Mouse (Mus musculus) kidney, postnatal 14 days (tissue): ENCODE data around the gene Kcmf1.
"Not testable (repeated sequence)": the region's sequence is repeated elsewhere in the genome, so short reads cannot be mapped to it uniquely, and the experiment has no call there.

ENCODE experiments used
- DNase-seq: peaks from one replicate; pipeline ENCODE4 v3.0.0; 2022; ENCODE audit warnings: mixed read lengths

The Kcmf1 gene

DNA sequence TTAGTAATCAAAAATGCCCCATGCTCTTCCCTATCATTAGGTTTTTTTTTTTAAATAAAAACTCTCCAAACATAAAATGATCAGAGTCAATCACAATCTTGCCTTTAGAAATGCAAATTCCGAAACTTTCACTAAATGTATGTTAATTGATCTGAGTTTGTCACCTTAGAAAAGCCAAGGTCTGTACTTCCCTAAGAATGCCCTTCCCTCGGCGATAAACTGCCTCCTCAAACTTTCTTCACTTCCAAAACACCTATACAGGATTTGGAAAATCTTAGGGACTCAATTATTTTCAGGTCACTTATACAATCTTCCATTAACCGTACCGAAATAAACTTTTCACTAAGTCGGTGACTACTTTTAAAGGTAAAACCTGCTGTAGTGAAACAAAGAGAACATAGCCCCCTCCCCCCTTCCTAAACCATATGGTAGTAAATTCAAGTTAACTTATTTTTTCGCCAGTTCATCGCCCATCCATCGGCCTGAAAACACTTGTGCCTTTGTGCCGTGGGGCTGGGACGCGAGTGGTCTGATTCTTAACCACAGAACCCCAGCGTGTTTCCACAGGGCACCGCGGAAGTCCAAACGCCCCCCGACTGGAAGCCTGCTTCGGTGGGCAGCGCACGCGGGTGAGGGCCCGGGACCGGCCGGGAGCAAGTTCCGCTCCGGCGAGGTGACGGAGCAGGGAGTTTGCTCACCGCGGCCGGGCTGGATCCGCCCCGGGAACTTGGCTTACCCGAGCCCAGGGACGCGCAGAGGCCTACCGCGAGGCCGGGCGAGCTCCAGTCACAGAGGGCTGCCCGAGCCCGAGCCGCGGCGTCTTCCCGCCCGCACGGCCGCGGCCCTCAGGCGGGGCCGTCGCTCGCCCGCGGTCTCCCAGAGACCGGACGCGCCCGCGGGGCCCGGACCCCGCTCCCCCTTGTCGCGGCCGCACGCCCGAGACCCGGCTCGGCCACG, 1.3 kb downstream of the Kcmf1 start:
- DNase-seq = peak; percentile 69

DNA sequence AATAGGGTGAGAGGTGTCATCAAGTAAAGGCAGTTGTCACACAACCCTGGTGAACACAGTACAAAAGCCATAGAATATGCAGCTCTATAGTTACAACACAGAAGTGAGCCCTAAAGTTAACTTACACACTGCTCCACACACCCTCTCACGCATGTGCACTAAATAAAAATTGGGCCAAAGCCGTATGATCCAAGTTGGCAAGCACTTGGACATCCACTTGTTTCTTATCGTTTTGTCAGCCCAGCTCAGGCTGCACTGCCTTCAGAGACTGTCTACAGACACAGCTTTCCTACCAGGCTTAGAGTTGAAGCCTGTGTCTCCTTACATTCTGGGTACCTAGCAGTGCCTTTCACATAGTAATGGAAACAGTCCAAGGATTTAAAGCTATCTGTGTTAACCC, 4.8 kb downstream of the Kcmf1 start:
- DNase-seq = no peak

DNA sequence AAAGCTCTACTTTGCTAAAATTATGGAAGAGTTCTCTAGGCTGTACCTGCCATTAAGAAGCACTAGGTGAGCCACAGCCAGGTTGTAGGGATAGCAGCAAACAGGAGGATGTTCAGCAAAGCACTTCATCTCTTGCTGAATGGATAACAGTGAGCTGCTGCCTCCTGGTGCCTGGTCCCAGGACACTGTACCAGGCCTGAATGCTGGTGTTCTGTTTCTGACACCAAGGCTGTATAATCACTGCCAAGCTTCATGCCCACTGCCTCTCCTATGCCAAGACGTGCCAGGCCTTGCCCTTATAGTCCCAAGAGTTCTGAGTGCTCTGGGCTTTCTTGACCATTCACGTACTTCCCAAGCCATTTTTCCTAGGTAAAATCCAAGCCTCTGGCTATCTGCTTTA, 8.5 kb downstream of the Kcmf1 start:
- DNase-seq = no peak

DNA sequence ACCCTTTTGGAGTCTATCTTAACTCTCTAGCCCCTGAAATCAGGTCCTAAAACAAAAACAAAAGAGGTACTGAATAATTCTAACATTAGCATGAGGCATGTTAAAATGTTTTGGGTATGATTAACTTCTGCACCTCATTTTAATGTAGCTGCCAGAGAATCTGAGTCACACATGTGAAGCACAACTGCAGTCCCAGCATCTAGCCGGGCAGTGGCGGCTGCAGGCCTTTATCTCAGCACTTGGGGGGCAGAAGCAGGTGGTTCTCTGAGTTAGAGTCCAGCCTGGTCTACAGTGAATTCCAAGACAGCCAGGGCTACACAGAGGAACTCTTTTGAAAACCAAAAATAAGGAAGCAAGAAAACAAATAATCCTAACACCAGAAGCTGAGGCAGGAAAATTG, 11.1 kb downstream of the Kcmf1 start:
- DNase-seq = no peak

DNA sequence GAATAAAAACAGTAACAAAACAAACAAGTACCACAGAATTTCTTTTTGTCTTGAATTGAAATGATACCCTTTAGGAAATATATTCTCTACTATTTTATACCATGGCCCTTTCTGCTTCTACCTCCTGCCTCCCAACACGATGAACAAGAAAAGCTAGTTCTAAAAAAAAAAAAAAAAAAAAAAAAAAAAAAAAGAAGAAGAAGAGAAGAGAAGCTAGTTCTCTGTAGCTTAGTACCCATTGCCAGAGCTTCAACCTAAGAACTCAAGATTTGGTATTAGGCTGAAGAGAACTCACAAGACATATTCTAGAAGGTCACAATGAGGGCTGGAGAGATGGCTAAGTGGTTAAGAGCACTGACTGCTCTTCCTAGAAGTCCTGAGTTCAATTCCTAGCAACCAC, 14.5 kb downstream of the Kcmf1 start:
- DNase-seq = no peak

DNA sequence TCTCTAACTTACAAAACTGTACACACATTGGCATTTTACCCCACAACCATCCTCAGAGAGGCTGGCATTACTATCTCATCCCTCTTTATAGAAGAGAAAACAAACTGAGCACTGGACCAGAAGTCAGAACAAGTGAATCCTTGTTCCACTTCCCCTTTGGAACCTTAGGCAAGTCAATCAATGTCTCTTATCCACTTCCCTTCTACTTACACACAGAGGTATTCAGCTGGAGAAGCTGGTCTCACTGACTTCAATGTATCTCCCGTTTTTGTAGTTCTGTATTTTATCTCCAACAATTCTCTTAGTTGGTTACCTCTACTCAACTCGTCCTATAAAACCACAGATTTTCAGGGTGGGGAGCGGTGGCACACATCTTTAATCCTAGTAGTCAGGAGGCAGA, 15.0 kb downstream of the Kcmf1 start:
- no peak for DNase-seq

DNA sequence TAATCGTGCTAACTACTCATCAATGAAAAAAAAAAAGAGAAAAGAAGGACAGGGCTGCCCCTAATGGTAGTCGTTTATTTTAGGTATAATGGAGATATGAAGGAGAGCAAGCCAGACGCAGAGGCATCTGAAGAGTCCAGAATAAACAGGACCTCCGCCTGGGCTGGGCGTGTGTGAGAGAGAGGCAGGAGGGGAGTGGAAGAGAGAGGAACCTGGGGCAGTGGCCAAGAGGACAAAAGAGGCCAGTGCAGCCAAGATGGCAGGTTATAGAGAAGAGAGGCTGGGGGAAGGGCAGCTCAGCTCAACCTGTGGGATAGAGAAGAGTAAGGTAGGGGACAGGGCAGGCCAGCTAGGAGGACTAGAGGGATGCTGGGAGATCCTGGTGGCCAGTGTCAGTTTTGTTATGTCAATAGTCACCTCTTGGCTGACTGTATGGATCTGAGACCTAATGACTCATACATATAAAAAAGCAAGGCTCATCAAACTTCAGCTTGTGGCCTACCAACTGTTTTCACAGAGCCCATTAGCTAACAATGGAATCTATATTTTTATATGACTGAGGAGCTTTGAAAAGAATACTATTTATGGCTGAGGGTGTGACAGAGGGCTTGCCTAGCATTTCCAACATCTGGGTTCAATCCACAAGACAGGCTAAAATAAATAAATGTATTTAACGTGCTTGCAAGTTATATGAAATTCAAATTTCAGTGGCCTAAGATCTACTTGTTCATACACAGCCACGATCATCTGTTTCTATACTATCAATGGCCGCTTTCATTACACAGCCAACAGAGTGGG, 16.9 kb downstream of the Kcmf1 start:
- DNase-seq = no peak

DNA sequence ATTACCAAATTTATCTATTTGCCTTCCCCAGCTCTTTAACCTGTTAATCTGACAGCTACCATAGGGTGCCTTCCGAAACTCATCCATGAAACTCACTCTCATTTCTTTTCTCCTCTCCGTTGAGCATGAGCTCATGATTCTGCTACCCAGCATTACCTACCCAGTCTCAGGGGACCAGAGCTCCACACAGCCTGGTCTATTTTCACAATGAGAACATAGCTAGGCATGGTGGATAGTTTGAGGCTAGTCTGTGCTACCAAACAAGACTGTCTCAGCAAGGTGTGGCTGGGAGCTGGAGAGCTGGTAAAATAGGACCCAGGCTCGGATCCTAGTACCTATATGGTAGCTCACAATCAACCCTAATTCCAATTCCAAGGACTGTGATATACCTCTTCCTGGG, 17.6 kb downstream of the Kcmf1 start:
- no peak for DNase-seq

DNA sequence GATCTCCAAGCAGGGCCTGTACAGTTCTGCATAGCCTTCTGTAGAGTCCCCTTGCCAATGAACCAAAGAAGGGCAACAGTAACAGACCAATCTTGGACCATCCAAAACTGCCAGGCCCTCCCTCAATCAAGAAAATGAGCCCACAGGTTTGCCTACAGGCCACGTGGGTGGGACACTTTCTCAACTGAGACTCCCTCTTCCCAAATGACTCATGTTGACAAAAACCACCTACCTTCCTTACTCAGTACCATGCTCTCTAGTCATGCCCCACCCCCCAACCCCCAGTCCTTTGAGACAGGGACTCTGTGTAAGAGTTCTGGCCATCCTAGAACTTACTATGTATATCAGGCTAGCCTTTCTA, 18.2 kb downstream of the Kcmf1 start:
- DNase-seq = no peak

DNA sequence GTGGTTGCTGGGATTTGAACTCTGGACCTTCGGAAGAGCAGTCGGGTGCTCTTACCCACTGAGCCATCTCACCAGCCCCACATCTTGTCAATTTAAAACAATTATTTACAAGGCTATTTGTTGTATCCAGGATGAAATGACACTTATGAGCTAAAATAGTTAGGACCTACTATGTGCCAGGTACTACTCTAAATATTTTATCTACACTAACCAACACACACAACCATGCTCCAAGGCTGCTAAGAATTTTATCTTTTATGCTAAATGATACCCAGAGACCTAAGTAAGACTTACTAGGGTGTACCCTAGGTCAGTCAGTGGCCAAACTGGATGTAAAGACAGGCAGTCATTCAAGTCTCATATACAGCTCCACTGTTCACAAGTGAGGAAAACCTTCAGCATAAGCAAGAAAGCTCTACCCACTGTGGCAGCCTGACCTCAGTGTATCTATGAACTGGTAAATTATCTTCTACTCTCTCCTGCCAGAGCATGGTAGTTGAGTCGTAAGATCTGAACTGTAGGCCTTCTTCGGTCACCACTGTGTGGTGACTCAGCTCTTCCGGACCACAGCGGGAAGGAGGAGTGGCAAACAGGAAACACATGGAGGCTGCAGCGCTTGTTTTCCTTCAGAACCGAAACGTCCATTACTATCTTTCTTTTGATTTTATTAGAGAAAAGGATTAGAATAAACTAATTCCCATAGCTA, 18.7 kb downstream of the Kcmf1 start:
- DNase-seq = no peak

DNA sequence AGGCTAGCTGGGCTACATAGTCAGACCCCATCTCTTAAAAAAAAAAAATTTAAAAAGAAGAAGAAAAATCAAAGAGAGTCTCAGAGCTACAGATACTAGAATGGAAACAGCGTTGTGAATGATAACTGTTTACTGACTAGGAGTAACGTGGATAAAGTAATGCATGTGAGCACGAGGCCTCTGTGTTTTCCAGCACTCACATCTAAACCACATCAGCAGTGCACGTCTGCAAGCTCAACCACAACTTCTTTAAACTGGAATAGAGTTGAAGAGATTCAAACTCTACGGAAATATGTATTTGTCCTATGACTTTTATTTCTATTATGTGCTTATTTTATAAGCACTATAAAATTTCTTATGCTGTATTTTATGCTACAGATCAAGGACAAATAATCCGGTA, 23.1 kb downstream of the Kcmf1 start:
- no peak for DNase-seq

DNA sequence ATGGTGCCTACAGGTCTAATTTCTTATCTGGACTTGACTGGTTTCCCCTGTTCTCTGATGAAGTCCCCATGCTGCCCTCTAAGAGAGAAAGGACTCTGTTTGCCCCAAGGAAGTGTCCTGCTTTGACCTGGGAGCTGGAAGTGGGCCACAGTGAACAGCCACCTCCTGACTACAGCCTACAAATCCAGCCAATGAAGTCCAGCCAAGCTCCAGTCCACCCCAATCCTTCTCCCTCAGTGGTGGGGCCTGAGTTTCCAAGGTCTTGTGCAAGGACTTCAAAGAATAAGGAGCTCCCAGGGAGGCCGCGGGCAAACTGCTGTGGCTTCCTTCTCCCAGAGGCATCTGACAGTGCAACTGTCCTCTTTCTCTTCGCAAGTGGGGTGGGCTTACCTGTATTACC, 26.4 kb downstream of the Kcmf1 start:
- DNase-seq = peak; percentile 70

DNA sequence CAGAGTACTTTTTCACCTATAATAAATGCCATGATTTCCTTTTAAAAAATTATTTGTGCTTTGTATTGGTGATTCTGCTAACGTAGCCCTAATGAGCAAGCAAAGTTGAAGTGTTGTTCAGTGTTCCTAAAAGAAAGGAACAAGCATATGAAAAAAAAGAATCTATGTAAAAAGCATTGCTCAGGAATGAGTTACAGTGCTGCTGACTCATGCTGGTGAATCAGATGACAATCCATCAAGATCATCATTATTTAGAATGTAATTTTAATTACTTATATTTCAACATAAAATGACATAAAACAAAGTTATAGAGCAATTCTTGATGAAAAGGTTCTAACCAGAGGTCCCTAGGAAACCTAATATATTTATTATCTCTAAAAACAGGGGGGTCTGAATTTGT, 27.5 kb downstream of the Kcmf1 start:
- no peak for DNase-seq

DNA sequence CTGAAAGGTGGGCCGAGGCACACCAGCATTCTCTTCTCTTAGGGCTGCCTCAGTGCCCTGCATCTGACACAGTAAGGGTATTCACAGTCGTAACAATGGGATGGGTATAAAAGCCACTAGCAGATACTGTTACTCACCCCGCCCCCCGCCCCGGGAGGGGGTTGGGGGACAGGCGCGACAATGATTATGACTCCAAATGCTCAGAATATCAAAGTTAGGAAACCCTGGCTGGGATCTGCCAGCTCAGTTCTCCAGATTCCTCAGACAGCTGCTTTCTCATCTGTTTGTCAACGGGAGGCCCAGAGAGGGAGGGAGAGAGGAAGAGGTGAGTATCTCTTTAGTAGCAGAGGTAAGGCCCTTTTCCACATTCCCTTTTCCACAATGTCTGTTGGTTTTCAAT, 30.2 kb downstream of the Kcmf1 start:
- no peak for DNase-seq

DNA sequence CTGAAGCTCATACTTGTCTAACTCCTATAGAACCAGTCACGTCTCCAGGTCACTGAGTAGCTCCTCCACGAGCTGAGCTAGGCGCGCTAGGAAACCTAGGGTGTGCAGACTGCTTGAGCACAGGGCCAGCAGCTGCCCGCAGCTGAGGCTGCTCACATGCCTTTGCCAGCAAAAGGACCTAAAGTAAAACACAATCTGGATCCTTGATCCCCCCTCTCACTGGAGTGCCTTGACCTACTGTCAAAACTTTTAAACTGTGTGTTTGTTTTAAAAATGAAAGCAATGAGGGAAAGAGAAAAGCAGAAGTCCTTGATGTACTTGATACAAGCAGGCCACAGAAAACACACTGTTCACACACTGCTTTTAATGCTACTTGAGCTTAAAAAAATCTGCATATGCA, 31.1 kb downstream of the Kcmf1 start:
- DNase-seq = peak; percentile 35

DNA sequence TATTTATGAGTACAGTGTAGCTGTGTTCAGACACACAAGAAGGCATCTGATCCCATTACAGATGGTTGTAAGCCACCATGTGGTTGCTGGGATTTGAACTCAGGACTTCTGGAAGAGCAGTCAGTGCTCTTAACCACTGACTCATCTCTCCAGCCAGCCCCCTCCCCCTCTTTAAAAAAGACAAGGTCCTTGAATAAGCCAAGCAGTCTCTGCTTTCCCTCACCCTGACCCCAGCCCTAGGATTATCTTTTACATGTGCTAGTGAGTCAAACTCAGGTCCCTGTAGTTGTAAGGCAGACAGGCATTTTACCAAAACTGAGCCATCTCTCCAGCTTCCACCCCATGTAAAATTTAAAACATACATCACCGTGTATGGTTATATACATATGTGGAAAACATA, 32.0 kb downstream of the Kcmf1 start:
- no peak for DNase-seq

DNA sequence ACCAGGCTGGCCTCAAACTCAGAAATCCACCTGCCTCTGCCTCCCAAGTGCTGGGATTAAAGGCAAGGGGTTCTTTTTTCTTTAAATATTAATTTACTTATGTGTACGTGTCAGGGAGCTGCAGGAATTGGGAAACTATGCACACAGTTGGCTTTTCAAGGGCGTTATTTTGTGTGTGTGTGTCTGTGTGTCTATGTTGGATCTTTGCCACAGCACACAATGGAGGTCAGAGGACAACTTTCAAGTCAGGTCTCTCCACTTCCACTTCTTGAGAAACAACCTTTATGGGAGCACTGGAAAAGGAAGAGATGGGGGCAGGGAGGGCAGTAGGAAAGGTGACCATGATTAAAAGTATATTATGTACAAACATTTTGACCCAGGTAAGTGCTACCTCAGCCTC, 33.5 kb downstream of the Kcmf1 start:
- no peak for DNase-seq

DNA sequence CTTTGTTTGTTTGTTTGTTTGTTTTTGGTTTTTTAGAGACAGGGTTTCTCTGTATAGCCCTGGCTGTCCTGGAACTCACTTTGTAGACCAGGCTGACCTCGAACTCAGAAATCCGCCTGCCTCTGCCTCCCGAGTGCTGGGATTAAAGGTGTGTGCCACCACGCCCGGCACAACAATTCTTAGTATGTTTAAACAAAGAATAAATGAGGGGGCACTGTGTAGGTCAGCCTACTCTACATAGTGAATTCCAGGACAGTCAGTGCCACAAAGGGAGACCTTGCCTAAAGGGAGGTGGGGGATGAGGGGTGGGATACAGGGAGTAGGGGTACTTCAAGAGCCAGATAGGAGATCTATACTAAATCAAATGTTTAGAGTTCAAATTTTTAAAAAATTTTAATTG, 37.1 kb downstream of the Kcmf1 start:
- DNase-seq = not testable (repeated sequence)

DNA sequence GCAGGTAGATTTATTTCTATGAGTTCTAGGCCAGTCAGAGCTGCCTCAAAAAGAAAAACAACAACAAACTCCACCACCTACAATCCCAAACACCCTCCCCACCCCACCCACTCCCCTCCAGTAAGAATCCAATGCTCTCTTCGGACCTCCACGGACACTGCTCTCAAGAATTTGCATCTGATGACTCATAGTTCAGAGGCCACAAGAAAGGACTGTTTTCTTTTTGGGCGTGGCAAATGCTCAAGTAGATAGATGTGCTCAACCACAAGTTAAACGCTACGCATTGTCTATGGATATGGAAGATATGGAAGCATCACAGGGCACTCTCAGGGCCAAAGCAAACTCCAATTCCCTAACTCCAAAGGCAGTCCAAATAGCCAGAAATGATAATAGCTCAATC, 45.5 kb downstream of the Kcmf1 start:
- DNase-seq = no peak

DNA sequence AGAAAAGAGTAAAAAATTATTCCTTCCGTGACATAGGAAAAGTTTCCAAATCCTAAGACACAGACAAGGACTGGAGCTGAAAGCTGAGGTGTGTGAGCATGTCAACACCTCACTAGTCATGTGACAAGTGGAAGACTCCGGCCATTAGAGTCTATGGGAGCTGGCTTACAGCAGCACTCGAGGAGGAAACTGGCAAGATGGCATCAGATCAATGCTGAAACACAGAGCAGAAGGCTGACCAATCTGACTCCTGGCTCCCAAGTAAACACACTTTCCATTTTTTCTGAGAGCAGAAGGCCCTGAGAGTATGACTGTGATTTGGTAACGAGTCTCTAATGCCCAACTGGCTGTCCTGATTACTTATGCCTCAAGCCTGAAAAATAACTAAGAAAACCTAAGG, 47.6 kb downstream of the Kcmf1 start:
- DNase-seq = no peak

DNA sequence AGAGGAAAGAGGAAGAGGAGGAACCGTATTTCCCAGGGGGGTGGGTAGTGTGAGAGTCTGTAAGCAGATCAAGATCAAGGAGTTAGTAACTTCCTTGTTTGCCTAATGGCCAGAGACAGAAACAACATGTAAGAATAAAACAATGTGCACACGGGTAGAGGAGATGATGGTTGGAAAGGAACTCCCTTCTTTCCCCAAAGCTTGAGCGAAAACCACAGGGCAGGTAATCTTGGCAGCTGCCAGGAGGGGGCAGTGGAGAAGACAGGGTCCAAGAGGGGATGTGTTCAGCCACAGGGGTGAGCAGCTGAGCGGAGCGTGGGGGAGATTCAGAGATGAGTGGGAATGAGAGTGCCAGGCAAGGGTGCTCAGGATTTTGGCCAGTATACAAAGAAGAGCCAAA, 48.1 kb downstream of the Kcmf1 start:
- DNase-seq = peak; percentile 29

DNA sequence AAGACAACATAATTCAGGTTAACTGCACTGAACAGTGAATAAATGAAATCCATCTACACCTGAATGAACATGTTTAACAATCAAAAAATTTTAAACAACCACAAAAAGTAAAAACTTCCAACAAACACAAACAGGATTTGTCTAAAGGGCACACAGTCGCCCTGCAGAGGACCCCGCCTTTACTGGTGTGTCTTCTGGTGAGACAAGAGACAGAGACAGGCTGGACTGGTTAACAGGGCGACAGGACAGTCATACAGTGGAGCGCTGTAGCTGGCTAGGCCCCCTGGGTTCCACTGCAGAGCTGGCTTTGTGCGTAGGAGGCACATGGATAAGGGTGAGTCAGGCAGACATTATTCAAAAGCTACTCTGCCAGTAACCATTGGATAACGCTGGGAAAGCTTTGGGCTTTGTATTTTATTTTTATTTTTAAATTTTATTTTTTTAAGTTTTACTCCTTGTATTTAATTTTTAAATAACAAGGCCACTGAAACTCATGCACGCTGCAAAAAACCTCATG, 57.7 kb downstream of the Kcmf1 start:
- DNase-seq = no peak
